Mouse (Mus musculus): Measurements from ENCODE around the gene Tom1. TPM values are rescaled to one million over a fixed set of nuclear protein-coding genes. Genes with fewer than 3 reads are reported as not detected.

Gene Tom1
- polyA plus RNA-seq, 1 experiment from 2014 or later, result 24.1 TPM

DNA sequence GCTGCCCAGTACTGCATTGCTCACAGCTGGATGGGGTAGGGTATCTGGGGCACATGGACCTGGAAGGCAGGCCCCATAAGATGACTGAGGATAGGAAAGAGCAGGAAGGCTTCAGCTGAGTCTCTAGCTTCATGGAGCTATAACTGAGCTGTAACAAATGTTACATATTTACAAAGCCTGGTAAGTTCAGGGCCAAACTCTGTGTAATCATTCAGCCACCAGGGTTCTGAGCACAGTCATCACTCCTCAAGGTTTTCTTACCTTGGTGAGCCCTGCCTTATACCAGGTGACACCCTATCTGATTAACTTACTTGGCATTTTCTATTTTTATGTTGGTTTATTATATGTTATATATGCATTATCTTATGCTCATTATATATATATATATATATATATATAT is 53.6 kb downstream of the Tom1 start:
- ATAC-seq (ENCODE audit: insufficient number of reproducible peaks, insufficient read depth, low FRiP score, low read depth), result no peak
- no peaks in the 10 kb centered on the region for H3K36me3 ChIP-seq (ENCODE audit: control insufficient read depth, insufficient read depth, low read length)
- H3K27me3 ChIP-seq (ENCODE audit: control insufficient read depth, insufficient read depth, low read length), result no peaks in the 10 kb centered on the region
- H3K9me3 ChIP-seq (ENCODE audit: control insufficient read depth, low read depth, low read length), result no peaks in the 10 kb centered on the region
- no peak overlapping the region for H3K4me2 ChIP-seq (replicated peaks; ENCODE audit: low read depth, low read length)
- no peak overlapping the region for H3K9ac ChIP-seq (replicated peaks; ENCODE audit: low read depth, low read length)
- H3K4me3 ChIP-seq (ENCODE audit: low read depth, low read length), result no peak overlapping the region
- H3K27ac ChIP-seq (ENCODE audit: low read length), result no peak overlapping the region
- H3K4me1 ChIP-seq (ENCODE audit: control insufficient read depth, insufficient read depth, low read length), result peaks cover 10% of the 10 kb centered on the region

GRCm38 (mm10) chr8:75088989-75089881 is 55.7 kb downstream of the Tom1 start:
- Histone ChIP-seq H3K4me3 (ENCODE audit: low read depth, low read length) (peak overlapping the region; percentile 8; the same call in 1 of the 2 replicates), H3K27ac (ENCODE audit: low read length) (peak overlapping the region; percentile 86), H3K36me3 (ENCODE audit: control insufficient read depth, insufficient read depth, low read length) (no peaks in the 10 kb centered on the region), H3K4me2 (replicated peaks; ENCODE audit: low read depth, low read length) (peak overlapping the region; percentile 38), H3K4me1 (ENCODE audit: control insufficient read depth, insufficient read depth, low read length) (peaks cover 14% of the 10 kb centered on the region), H3K27me3 (ENCODE audit: control insufficient read depth, insufficient read depth, low read length) (no peaks in the 10 kb centered on the region), H3K9ac (replicated peaks; ENCODE audit: low read depth, low read length) (0 out of 2 replicates have a peak overlapping the region, but pooled peaks have one; percentile 7), H3K9me3 (ENCODE audit: control insufficient read depth, low read depth, low read length) (no peaks in the 10 kb centered on the region)
- peak; percentile 64 for ATAC-seq (ENCODE audit: insufficient number of reproducible peaks, insufficient read depth, low FRiP score, low read depth)
- 4% methylated on average over 6 of the region's 6 CpGs for WGBS

DNA sequence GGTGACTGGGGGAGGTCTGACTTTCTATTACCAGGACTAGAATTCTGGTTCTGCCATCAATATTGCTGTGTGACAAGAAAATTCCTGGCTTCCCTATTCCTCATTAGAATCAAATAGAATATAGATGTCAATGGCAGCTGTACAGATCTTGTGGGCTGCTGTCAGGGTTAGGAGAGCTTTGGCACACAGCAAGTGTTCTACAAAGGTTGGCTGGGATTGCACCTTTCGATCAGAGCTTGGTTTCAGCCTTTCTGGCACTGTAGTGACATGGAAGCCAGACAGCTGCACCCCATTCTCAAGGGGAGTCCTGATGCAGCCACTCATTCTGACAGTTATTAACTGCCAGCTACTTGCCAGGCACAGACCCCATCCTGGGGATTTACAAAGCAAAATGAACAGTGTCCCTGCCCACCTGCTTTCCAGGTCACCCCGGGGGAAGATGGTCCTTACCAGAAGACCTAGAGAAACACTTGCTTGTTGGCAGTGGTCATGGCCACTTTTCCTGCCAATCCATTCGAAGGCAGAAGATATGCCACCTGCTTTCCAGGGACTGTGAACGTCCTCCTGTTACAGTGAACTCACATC is 57.4 kb downstream of the Tom1 start:
- Histone ChIP-seq H3K4me3 (ENCODE audit: low read depth, low read length) (no peak overlapping the region), H3K4me1 (ENCODE audit: control insufficient read depth, insufficient read depth, low read length) (peaks cover 14% of the 10 kb centered on the region), H3K27me3 (ENCODE audit: control insufficient read depth, insufficient read depth, low read length) (no peaks in the 10 kb centered on the region), H3K27ac (ENCODE audit: low read length) (no peak overlapping the region), H3K9me3 (ENCODE audit: control insufficient read depth, low read depth, low read length) (no peaks in the 10 kb centered on the region), H3K36me3 (ENCODE audit: control insufficient read depth, insufficient read depth, low read length) (no peaks in the 10 kb centered on the region), H3K9ac (replicated peaks; ENCODE audit: low read depth, low read length) (no peak overlapping the region), H3K4me2 (replicated peaks; ENCODE audit: low read depth, low read length) (no peak overlapping the region)
- no peak for ATAC-seq (ENCODE audit: insufficient number of reproducible peaks, insufficient read depth, low FRiP score, low read depth)
- 81% methylated on average over 4 of the region's 4 CpGs for WGBS

- Histone ChIP-seq H3K9ac (replicated peaks; ENCODE audit: low read depth, low read length) (peak within 1 kb of the TSS; percentile 52), H3K4me1 (ENCODE audit: control insufficient read depth, insufficient read depth, low read length) (peaks cover 14% of the 10 kb centered on the region), H3K27me3 (ENCODE audit: control insufficient read depth, insufficient read depth, low read length) (no peaks in the 10 kb centered on the region), H3K27ac (ENCODE audit: low read length) (peak within 1 kb of the TSS; percentile 48; the same call in 1 of the 2 replicates), H3K4me3 (ENCODE audit: low read depth, low read length) (peak within 1 kb of the TSS; percentile 61), H3K4me2 (replicated peaks; ENCODE audit: low read depth, low read length) (peak within 1 kb of the TSS; percentile 84), H3K9me3 (ENCODE audit: control insufficient read depth, low read depth, low read length) (no peaks in the 10 kb centered on the region), H3K36me3 (ENCODE audit: control insufficient read depth, insufficient read depth, low read length) (peaks cover 5% of the 10 kb centered on the region; the same call in 1 of the 2 replicates)
- ATAC-seq (ENCODE audit: insufficient number of reproducible peaks, insufficient read depth, low FRiP score, low read depth), result peak; percentile 91
- under 1% methylated on average over 36 of the region's 36 CpGs for WGBS
These were observed 60.1 kb downstream of the Tom1 start, which contains the start of gene Hmox1 for GRCm38 (mm10) chr8:75093399-75094156. TSS of gene Hmox1 (plus strand) at chr8:75093621.

- Histone ChIP-seq H3K9ac (replicated peaks; ENCODE audit: low read depth, low read length) (no peak overlapping the region), H3K27ac (ENCODE audit: low read length) (no peak overlapping the region), H3K4me2 (replicated peaks; ENCODE audit: low read depth, low read length) (no peak overlapping the region), H3K9me3 (ENCODE audit: control insufficient read depth, low read depth, low read length) (no peaks in the 10 kb centered on the region), H3K27me3 (ENCODE audit: control insufficient read depth, insufficient read depth, low read length) (no peaks in the 10 kb centered on the region), H3K4me3 (ENCODE audit: low read depth, low read length) (no peak overlapping the region), H3K4me1 (ENCODE audit: control insufficient read depth, insufficient read depth, low read length) (no peaks in the 10 kb centered on the region), H3K36me3 (ENCODE audit: control insufficient read depth, insufficient read depth, low read length) (no peaks in the 10 kb centered on the region)
- WGBS, result 83% methylated on average over 4 of the region's 4 CpGs
- ATAC-seq (ENCODE audit: insufficient number of reproducible peaks, insufficient read depth, low FRiP score, low read depth), result no peak
These were observed 69.5 kb downstream of the Tom1 start for GRCm38 (mm10) chr8:75102956-75103355.

- no peaks in the 10 kb centered on the region for H3K9me3 ChIP-seq (ENCODE audit: control insufficient read depth, low read depth, low read length)
- 54% methylated on average over 8 of the region's 8 CpGs for WGBS
- H3K4me1 ChIP-seq (ENCODE audit: control insufficient read depth, insufficient read depth, low read length), result no peaks in the 10 kb centered on the region
- H3K9ac ChIP-seq (replicated peaks; ENCODE audit: low read depth, low read length), result no peak overlapping the region
- no peaks in the 10 kb centered on the region for H3K27me3 ChIP-seq (ENCODE audit: control insufficient read depth, insufficient read depth, low read length)
- no peak for ATAC-seq (ENCODE audit: insufficient number of reproducible peaks, insufficient read depth, low FRiP score, low read depth)
- H3K27ac ChIP-seq (ENCODE audit: low read length), result no peak overlapping the region
- no peak overlapping the region for H3K4me3 ChIP-seq (ENCODE audit: low read depth, low read length)
- H3K36me3 ChIP-seq (ENCODE audit: control insufficient read depth, insufficient read depth, low read length), result no peaks in the 10 kb centered on the region
- H3K4me2 ChIP-seq (replicated peaks; ENCODE audit: low read depth, low read length), result no peak overlapping the region
These were observed 69.9 kb downstream of the Tom1 start for GRCm38 (mm10) chr8:75103376-75103878.

DNA sequence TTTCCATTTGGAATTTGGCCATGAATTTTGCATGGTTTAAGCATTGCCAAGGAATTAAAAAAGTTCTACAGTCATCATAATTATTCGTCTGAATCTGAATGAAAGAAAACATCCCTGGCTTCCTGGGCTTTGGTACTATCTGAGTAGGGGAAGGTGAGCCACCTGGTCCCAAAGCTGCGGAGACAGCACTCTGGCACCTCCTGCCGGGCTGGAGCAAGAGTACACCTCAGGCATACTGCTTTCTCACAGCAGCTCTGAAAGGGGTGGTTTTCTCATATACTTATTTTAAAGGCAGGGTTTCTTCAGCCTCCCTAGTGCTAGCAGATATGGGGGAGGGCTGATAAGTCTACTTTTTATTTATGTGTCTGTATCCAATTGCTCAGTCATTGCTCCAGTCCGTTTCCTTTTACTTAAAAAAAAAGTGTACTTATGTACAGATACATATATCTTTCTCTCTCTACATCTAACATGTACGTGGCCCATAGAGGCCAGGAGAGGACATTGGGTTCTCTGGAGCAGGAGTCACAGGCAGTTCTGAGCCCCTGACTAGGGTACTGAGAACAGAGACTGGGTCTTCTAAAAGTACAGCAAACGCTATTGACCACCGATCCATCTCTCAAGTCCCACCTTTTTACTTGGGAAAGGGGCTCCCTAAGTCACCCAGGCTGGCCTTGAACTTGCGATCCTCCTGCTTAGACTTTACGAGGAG is 75.2 kb downstream of the Tom1 start:
- peak; percentile 78 for ATAC-seq (ENCODE audit: insufficient number of reproducible peaks, insufficient read depth, low FRiP score, low read depth)
- Histone ChIP-seq H3K27ac (ENCODE audit: low read length) (peak overlapping the region; percentile 75), H3K4me3 (ENCODE audit: low read depth, low read length) (peak overlapping the region; percentile 81), H3K4me2 (replicated peaks; ENCODE audit: low read depth, low read length) (peak overlapping the region; percentile 70), H3K9me3 (ENCODE audit: control insufficient read depth, low read depth, low read length) (no peaks in the 10 kb centered on the region), H3K9ac (replicated peaks; ENCODE audit: low read depth, low read length) (peak overlapping the region; percentile 78), H3K36me3 (ENCODE audit: control insufficient read depth, insufficient read depth, low read length) (peaks cover 20% of the 10 kb centered on the region), H3K27me3 (ENCODE audit: control insufficient read depth, insufficient read depth, low read length) (no peaks in the 10 kb centered on the region), H3K4me1 (ENCODE audit: control insufficient read depth, insufficient read depth, low read length) (peaks cover 17% of the 10 kb centered on the region)
- 1% methylated on average over 9 of the region's 9 CpGs for WGBS

Data from stomach, embryonic 14.5 days (tissue).